Mouse (Mus musculus): Measurements from ENCODE around the gene Pex7. TPM values are rescaled to one million over a fixed set of nuclear protein-coding genes. Genes with fewer than 3 reads are reported as not detected.

The Pex7 gene
- total RNA-seq, 2 experiments from 2014 or later, result 21.9 to 25.6 TPM

DNA sequence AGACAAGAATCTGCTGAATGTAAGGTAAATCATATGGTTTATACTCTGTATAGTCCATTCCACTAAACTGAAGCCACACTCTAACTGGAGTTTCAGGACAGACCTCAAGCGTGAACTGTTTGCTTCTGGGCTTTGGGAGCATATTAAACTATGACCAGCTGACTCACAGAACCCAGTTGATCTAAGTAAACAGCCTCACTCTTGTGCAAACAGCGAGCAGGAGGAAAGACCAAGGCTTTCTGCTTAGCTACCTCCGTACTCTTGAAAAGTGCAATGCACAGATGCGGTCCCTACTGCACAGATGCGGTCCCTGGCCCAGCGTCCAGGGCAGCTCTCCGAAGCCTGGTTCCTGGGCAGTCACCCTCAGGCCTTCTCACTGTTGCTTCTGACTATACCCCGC, 30.2 kb downstream of the Pex7 start:
- intact Hi-C loops (cut with DNase I), result no loop called here
- DNase-seq (ENCODE audit: extremely low spot score in 1 of 2, low spot score in 2 of 2), result no peak
- no peak overlapping the region for H3K4me3 ChIP-seq
- no peak for TF ChIP-seq CTCF (IDR thresholded peaks at IDR 0.05)
- H3K27ac ChIP-seq, result no peak overlapping the region

DNA sequence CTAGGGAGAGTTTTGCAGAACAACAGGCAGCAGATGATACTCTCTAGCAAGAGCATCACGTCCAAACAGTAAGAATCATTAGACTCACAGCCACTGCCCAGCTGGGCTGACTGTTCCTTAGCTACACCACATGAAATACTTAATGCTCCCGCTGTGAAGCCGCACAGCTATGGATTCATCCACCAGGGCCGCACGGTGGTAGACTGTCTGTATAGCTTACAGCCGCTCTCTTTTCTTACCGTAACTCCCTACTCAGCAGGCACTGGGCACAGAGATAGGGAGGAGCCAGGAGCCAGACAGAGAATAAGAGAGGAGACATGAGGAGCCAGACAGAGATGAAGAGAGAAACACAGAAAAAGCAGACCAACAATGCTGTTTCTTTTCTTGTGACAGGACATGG, 30.8 kb downstream of the Pex7 start:
- intact Hi-C loops (cut with DNase I), result no loop called here
- Histone ChIP-seq H3K27ac (no peak overlapping the region), H3K4me3 (no peak overlapping the region)
- no peak for TF ChIP-seq CTCF (IDR thresholded peaks at IDR 0.05)
- DNase-seq (ENCODE audit: extremely low spot score in 1 of 2, low spot score in 2 of 2), result no peak

DNA sequence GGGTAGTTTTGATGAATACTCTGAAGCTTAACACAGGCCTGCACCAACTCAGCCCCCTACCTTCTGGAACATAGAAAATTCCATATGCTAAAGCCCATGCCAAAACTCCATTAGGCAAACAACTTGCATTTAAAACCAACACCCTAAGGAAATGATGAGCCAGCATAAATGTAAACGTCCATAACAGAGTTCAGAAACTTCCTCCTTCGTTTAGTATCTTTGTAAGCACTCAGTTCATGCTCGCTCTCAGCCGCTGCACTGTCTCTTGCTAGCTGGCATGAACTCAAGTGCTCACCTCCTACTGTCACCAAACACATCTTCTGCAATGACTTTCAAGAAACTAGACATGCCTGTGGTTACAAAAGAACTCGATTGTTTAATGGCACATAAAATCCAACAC, 32.1 kb downstream of the Pex7 start:
- Histone ChIP-seq H3K4me3 (no peak overlapping the region), H3K27ac (no peak overlapping the region)
- TF ChIP-seq CTCF (IDR thresholded peaks at IDR 0.05), result no peak
- intact Hi-C loops (cut with DNase I), result no loop called here
- DNase-seq (ENCODE audit: extremely low spot score in 1 of 2, low spot score in 2 of 2), result no peak

DNA sequence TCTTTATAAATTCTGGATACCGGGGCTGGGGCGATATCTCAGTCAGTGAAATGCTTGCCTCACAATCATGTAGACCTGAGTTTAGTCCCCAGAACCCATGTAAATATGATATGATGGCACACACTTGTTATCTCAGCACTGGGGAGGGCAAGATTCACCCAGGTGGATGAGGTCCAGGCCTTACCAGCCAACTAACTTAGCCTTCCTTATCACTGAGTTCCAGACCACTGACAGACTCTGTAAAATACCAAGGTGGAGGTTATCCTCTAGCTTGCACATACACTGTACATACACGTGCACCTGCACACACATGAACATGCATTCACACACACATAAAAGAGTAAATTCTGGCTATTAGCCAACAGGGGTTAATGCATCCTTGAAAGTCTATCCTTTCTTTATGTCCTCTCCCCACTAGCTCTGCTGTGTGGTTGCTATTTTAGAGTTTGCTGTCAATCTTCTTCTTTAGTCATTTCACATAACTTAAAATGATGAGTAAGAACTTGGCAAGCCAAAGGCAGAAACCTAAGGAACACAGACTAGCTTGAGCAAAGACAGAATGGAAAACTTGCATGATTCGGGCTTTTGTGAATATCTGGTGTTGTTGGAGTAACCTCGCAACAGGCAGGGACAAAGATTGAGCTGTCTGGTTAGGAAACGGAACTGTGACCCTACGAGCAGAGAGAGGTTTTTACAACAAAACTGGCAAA, 51.7 kb downstream of the Pex7 start:
- intact Hi-C loops (cut with DNase I), result no loop called here
- Histone ChIP-seq H3K27ac (no peak overlapping the region), H3K4me3 (no peak overlapping the region)
- DNase-seq (ENCODE audit: extremely low spot score in 1 of 2, low spot score in 2 of 2), result no peak
- TF ChIP-seq CTCF (IDR thresholded peaks at IDR 0.05), result no peak

DNA sequence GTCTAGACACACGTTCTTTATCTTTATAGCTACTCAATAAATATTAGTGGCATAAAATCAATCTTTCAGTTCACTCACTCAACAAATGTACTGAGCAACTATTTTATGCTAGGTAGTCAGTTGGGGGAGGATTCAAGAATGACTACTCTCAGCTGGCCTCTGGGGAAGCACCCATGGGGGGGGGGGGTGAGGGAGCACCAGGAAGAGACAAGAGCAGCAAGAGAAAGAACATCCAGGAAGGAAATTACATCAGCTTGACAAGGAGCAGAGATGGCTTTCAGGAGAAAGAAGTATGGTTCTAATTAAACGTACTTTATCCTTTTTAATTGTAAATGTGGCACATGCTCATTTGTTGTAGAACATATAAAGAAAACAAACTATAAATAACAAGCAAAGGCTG, 53.9 kb downstream of the Pex7 start:
- Histone ChIP-seq H3K27ac (no peak overlapping the region), H3K4me3 (no peak overlapping the region)
- no peak for TF ChIP-seq CTCF (IDR thresholded peaks at IDR 0.05)
- no peak for DNase-seq (ENCODE audit: extremely low spot score in 1 of 2, low spot score in 2 of 2)
- intact Hi-C loops (cut with DNase I), result loop anchor here (5.0 kb wide), 1 partner anchor 39 kb away; no protein-coding TSS in a partner anchor

DNA sequence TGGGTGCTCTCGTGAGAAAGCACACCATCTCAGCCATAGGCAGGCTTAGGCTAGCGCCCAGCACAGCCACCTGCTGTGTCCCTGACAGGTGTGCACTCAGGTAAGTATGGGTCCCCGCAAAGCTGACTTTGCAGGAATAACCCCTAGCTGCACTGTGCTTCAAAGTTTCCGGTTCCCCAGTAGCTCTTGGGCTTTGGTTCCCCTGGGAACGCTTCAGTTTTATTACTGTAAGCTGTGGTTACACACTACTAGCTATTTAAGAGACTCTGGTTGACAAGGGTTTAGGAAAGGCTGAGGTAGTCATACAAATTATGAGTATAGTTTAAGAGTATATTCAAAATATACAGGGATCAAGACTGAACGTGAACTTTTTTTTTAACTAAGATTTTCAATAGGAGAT, 54.7 kb downstream of the Pex7 start:
- intact Hi-C loops (cut with DNase I), result loop anchor here (5.0 kb wide), 1 partner anchor 40 kb away; no protein-coding TSS in a partner anchor
- Histone ChIP-seq H3K27ac (no peak overlapping the region), H3K4me3 (no peak overlapping the region)
- no peak for TF ChIP-seq CTCF (IDR thresholded peaks at IDR 0.05)
- DNase-seq (ENCODE audit: extremely low spot score in 1 of 2, low spot score in 2 of 2), result no peak

DNA sequence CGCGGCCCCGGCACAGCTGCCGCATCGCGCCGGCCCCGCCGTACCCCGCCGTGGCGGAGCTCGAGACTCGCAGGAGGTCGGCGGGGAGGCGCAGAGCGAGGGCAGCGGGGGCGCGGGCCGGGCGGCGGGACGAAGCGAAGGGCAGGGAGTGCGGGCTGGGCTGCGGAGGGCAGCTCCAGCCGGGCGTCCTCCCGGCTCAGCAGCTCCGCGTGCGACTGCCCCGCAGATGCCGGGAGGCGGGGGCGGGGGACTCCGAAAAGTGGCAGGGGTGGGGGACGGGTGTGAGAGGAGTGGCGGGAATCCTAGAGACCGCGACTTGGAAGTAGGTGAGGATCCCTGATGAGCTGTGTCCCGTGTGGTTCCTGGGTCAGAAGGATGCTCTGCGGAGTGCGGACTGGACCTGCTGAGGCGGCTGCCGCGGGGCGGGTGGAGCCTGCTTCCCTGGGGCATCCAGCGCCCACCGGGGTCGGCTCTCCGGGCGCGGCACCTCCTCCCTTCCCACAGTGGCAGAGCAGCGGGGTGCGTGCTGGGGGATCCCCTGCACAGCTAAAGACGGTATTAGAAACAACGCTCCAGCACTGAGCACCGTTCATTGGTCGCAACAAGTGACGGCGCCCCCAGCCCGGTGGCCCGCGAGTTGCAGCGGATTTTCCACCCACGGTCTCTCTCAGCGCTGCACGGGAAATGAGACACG, 56.3 kb downstream of the Pex7 start, which contains the start of gene Slc35d3:
TSS of gene Slc35d3 (minus strand) at position 462 of the 694 bp plus-strand sequence.
- Histone ChIP-seq H3K27ac (no peak within 1 kb of the TSS), H3K4me3 (peak within 1 kb of the TSS; percentile 46)
- peak in 1 of 2 experiments; percentile 41 for DNase-seq (ENCODE audit: extremely low spot score in 1 of 2, low spot score in 2 of 2)
- intact Hi-C loops (cut with DNase I), result loop anchor here (5.0 kb wide), 1 partner anchor 41 kb away; no protein-coding TSS in a partner anchor
- TF ChIP-seq CTCF (IDR thresholded peaks at IDR 0.05), result no peak; the same call in 1 of the 2 replicates

DNA sequence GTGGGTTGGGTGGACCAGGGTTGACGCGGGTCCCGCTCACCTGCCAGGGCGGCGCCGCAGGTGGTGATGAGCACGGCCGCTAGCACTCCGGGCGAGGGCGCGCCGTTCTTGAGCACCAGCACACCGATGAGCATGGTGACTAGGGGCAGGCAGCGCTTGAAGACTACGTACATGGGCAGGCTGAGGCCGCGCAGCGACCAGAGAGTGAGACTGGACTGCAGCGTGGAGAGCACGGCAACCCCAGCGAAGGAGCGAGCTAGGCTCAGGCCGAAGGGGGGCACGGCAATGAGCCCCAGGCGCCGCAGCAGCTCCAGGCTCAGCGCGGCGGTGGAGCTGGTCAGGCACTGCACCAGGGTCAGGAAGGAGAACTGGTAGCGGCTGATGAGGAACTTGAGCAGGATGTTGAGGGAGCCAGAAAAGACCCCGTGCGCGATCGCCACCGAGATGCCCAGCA, 56.9 kb downstream of the Pex7 start:
- peak in 1 of 2 experiments; percentile 21 for DNase-seq (ENCODE audit: extremely low spot score in 1 of 2, low spot score in 2 of 2)
- Histone ChIP-seq H3K27ac (no peak overlapping the region), H3K4me3 (peak overlapping the region; percentile 46)
- TF ChIP-seq CTCF (IDR thresholded peaks at IDR 0.05), result no peak
- intact Hi-C loops (cut with DNase I), result loop anchor here (5.0 kb wide), 1 partner anchor 42 kb away; no protein-coding TSS in a partner anchor

DNA sequence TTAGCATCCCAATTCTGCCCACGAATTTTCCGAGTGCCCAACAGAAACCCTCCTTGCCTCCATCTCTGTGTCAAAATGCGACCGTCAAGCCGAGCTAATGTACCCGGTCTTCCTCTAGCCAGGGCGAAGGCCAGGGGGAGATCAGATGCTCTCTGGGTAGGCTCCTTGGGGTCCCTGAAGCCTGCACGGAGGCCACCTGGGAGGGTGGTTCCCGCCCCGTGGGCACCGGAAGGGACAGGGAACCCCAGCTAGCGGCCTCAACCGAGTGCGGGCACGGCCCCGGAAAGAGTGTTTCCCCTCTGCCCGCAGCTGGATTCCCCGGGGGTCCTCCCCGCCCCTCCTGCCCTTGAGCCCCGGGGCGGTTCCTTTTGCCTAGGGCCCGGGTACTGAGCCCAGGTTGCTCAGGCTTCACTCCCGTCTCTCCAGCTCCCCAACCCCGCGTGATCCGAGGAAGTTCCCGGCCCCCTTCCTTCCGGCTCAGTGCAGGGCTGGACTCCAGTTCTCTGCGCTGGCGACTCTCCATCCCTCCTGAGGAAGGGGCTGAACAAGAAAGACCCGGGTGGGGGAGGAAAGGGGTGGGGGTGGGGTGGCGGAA, 57.6 kb downstream of the Pex7 start:
- no peak for TF ChIP-seq CTCF (IDR thresholded peaks at IDR 0.05)
- intact Hi-C loops (cut with DNase I), result loop anchor here (5.0 kb wide), 1 partner anchor 42 kb away; no protein-coding TSS in a partner anchor
- H3K4me3 ChIP-seq, result peak overlapping the region; percentile 9
- H3K27ac ChIP-seq, result no peak overlapping the region
- DNase-seq (ENCODE audit: extremely low spot score in 1 of 2, low spot score in 2 of 2), result no peak

DNA sequence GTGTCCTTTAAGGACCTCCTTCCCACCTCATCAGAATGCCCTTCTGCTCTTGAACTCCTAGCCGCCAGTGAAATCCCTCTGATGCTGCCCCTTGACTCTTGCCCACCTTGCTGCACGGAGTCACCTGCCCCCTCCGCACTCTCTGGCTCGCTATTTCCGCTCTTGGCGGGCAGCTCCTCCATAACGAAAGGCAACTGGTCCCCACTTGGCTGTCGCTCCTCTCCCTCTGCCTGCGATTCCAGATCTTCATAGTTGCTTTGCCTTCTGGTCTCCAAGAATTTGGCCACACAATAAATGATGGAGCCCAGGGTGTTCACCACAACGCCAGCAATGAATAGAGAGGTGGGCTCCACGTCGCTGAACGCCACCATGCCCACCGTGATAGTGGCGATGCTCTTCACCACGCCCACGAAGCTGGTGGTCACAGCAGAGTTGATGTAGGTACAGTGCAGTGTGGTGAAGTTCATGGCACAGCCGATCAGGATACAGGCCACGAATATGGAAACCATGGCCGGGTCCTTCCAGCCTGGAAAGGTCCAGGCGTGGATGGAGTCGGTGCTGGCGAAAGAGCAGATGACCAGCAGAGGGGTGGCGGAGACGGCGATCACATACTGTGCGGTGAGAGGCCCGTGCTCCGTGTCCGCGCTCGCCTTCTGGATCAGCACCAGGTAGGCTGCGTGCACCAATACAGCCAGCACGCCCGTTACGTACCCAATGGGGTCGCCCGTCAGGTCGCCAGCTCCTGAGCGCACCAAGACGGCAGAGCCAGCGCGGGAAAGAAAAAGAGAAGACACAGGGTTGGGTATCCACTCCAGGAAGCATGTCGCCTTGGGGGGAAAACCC, 58.3 kb downstream of the Pex7 start:
- no peak for TF ChIP-seq CTCF (IDR thresholded peaks at IDR 0.05)
- peak overlapping the region; percentile 9; the same call in 1 of the 2 replicates for H3K4me3 ChIP-seq

DNA sequence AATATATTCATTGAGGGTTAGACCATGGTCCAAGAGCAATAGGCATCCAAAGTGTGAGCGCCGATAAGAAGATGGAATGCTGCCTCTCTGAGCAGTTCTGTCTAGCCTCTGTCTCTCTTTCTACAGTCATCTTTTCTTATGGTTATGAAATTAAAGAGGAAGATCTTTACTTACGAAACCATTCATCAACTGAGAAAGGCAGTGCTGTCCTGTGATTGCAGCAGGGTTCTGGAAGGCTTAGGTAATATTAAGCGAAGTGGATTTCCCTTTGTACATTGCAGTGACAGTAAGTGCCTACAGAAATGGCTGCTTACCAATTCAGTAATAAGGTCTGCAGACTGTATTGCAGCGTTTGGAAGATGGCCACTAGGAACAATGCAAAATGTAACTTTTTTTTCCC, 67.7 kb downstream of the Pex7 start:
- TF ChIP-seq CTCF (IDR thresholded peaks at IDR 0.05), result no peak
- intact Hi-C loops (cut with DNase I), result no loop called here
- DNase-seq (ENCODE audit: extremely low spot score in 1 of 2, low spot score in 2 of 2), result no peak
- Histone ChIP-seq H3K27ac (no peak overlapping the region), H3K4me3 (no peak overlapping the region)

More for the DNA sequence above, 58.3 kb downstream of the Pex7 start:
- no peak for DNase-seq (ENCODE audit: extremely low spot score in 1 of 2, low spot score in 2 of 2)
- H3K27ac ChIP-seq, result no peak overlapping the region
- intact Hi-C loops (cut with DNase I), result no loop called here

Data from left cerebral cortex, adult 2 months (tissue).